Mouse (Mus musculus) kidney, adult 11 months (tissue): Measurements from ENCODE around the gene Kpna2.
A peak's percentile ranks its signal among the peaks of the same experiment; 100 is the strongest.
"Not testable (repeated sequence)": the region's sequence is repeated elsewhere in the genome, so short reads cannot be mapped to it uniquely, and the experiment has no call there.

ENCODE experiments used
- DNase-seq: peaks from one replicate; pipeline ENCODE4 v3.0.0; 2022

Gene Kpna2

DNA sequence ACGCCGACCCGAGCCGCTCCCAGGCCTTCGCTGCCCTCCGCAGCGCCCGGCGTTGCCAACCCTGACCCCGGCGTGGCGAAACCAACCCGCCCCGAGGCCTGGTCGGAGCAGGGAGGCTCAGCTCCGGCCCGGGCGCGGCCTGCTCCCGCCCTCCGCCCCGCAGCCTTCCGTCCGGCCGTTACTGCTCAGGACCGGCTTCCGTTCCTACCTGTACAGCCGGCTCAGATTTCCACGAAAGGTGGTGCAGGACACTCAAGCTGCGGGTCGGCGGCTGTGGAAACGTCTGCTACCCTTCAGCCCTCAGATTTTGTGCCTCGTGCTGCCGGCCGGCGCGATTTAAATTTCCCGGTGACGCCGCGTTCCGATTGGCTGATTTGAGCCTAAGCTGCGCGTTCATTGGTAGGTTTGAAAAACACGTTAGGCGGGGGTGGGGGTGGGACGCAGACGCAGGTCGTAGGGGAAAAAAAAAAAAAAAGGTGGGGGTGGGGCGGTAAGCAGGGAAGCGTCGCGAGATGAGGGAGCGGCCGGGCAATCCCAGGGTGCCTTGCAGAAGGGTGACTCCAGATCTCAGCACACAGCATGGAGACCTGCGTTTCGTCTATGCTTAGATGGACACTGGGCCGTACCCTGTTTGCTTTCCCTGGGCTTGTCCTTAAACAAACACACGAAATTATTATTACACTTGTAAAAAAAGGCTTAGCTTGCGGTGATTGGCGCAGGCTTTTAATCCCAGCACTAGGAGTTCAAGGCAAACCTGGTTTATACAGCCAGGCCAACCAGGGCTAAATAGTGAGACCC lies at the start of gene Kpna2:
Kpna2 (minus strand) TSS at position 391 of the 798 bp plus-strand sequence.
- DNase-seq, result peak; percentile 92

DNA sequence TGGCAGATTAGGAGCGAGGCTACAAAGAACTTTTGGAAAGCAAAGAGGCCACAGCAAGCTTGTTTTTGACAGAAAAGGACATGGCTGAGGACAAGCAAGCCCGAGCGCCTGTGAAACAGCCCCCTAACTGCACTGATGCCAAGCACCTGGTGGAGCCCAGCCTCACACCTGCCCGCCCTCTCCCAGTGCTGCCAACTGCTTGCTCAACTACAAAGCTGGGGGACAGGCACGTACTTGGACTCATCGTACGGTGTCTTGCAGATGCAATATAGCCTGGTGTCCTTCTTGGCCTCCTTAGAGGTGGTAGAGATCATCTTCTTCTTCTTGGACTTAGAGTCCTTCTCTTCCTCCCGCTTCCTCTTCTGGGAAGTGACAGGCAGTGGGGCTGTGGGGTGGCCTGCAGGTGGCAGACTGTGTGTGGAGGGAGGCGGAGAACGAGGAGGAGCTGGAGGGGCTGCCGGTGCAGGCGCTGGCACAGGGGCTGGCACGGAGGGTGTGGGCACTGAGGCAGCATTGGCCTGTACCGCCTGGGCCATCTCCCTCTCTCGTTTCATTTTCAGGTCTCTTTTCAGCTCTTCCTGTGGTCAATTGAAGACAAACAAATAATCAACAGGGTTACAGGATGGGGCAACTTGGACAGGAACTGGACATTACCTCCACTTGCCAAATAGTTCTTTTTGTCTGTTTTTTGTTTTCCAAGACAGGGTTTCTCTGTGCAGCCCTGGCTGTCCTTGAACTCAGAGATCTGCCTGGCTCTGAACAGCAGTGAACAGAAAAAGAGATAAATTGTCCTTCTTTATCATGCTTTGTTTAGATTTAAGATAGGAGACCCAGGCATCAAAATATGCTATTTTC lies 47.7 kb upstream of the Kpna2 start:
- DNase-seq, result no peak

DNA sequence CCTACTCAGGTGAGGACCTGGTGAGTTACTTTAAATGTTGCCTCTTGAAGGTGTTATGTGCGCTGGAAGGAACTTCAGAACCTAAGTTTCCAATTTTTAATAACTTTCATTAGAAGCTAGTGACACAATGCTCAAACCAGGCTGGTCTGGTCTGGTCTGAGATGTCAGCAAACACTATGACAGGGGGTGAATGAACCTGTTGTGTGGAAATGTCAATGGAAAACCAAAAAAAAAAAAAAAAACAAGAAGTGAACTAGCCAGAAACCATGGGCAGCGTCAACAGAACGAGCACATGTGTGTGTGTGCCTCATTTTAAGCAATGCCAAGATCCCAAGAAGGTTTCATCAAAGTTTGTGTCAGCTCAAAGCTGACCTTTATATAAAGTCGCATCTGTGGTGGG lies 46.2 kb upstream of the Kpna2 start:
- DNase-seq, result no peak

DNA sequence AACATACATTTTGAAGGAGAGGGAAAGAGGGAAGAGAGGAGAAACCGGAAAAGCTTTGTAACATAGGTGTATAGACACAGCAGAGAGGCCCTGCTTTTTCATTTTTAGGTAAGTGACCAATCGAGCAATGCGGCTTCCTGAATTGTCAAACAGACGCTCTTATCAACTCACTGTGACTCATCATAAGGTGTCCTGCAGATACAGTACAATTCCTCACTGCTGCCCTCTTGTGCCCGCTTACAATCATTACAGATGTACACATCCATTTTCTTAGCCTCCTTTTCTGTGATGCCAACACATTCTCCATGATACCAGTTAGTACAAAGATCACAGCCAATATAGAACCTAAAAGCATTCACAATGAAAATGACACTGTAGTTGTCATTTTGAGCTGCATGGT lies 45.0 kb upstream of the Kpna2 start:
- no peak for DNase-seq

DNA sequence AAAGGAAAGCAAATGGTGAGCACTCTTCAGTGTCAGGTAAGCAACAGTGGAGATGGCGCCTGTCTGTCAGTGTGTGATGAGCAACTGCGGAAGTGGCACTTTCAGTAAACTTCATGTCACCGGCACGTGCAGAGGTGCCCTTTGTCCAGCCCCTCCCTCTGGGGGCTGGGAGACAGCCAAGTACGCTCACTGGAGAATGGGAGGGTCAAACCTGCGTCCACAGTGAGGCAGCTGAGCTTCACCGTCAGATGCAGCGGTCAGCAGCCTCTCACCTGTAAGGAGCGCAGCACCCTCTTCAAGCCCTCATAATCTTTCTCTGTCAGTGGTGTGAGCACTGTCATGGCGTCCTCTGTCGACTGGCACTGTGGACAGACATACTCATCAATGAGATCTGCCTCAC lies 44.0 kb upstream of the Kpna2 start:
- peak; percentile 47 for DNase-seq

DNA sequence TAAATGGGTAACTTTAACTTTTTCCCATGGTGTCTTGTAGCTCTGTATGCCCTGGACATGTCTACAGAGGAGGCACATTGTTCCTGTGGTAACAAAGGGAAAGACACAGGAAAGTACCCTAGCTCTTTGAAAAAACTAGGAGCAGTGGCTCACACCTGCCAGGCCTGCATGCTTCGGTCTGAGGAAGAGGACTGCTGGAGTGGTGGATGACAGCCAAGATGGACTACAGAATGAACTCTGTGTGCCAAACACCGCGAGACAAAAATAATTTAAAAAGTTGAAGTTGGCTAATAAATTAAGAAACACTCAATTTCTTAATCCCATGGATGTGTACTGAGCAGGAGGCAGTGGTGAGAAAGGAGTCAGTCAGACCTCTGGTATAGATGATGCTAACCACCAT lies 42.1 kb upstream of the Kpna2 start:
- DNase-seq, result no peak

DNA sequence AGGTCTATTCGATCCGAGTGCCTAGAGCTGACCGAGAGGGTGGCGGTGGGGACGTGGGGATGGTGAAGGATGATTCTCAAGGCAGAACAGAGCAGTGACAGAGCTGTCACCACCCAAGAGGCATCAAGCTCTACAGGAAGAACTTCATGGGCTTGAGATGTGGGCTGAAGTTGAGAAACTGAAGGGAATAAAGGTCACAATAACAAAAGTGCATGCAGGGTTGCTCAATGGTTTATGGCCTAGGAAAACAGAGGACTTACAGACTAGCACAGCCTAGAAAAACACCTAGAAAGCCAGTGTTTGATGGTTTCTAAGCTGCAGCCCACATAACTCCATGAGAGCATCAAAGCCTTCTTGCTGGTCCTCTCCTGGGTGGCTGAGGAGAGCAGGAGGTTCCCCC lies 40.1 kb upstream of the Kpna2 start:
- no peak for DNase-seq

DNA sequence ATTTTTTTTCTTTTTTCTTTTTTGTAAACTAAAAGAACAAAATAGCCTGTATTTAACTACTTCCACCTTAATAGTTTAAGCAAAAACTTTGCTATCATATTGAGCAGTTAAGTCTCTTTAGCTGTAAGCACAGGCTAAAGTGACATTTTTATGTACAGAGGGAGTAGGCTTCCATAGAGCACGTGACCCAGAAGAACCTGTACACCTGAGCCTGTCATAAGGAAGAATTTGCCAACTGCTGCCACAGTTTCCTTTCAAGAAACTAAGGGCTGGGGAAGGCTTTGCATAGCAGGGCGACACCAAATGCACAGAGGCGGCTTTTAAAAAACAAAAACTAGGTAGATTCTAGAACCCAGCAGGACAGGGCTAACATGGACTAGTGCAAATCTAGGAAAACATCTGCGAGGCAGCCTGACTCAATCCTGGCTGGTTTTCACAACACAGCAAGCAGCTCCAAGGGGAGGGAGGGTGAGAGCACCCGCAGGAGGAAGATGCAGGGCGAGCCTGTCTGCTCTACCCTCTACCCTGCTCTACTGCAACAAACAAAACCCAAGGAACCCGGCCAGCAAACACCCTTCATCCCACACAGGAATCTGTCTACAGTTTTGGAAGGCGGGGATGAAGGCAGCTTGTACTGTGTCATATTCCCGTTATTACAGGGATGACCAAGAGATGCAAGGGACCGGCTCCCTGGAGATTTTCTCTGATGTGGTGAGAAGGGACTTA lies 34.9 kb upstream of the Kpna2 start:
- no peak for DNase-seq

DNA sequence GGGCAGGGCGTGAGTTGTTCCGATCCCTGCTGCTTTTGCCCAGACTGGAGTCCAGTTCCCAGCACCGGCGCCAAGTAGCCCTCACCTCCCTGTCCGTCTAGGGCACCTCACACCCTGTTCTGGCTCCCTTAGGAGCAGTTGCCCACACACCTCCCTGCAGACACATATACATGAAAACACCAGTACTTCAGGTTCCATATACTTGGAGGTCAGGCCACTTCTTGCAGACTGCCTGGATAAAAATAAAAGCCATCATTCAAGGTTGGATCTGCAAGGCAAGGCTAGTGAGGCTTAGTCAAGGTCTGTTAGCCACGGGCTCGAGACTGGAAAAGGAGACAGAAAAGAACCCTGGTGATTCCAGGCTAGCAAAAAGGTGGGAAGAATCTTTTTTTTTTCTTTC lies 32.3 kb upstream of the Kpna2 start:
- no peak for DNase-seq

DNA sequence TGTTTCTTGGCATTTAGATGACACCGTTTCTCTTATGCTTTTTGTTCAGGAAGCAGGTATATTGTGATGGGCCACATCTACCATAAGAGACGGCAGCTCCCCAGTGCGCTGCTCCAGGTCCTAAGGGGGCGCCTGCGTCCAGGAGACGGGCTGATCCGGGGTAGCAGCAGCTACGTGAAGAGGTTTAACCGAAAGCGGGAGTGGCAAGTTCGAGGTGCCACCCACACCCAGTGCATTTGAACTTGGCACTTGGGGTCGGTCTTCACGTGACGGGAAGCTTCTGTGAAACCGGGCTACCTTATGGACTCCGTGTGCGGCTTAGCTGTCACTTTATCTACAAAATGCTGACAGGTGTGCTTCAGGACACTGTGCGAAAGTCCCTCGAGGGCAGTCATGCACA lies 30.2 kb upstream of the Kpna2 start:
- no peak for DNase-seq

DNA sequence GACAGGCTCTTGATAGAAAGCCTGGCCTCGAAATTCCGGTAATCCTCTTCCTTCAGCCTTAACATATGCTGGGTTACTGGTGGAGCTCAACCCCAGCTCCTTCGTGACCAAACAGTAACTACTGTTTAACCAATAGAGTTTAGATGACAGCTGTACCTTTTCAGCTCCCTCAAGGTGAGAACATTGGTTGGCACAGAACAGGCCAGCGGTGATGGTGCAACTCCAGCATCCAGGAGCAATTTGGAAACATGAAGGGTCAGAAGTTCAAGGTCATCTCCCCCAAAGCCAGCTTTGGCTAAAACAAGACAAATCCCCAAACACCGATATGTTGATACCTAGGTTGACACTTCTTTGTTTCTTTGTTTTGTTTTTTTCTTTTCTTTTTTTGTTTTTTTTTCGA lies 29.4 kb upstream of the Kpna2 start:
- no peak for DNase-seq

DNA sequence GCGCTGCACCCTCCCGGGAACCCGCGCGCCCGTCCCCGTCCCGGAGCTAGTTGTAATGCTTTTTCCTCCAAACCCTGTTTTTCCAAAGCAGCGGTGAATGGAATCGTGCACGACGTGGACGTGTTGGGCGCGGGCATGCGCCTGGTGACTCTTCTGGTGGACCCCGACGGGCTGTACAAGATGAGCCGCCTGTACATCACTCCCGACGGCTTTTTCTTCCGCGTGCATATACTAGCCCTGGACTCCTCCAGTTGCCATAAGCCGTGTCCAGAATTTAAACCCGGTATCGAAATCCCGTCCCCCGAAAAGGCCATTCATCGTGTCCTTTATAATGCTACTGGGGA lies 28.9 kb upstream of the Kpna2 start:
- DNase-seq, result no peak

DNA sequence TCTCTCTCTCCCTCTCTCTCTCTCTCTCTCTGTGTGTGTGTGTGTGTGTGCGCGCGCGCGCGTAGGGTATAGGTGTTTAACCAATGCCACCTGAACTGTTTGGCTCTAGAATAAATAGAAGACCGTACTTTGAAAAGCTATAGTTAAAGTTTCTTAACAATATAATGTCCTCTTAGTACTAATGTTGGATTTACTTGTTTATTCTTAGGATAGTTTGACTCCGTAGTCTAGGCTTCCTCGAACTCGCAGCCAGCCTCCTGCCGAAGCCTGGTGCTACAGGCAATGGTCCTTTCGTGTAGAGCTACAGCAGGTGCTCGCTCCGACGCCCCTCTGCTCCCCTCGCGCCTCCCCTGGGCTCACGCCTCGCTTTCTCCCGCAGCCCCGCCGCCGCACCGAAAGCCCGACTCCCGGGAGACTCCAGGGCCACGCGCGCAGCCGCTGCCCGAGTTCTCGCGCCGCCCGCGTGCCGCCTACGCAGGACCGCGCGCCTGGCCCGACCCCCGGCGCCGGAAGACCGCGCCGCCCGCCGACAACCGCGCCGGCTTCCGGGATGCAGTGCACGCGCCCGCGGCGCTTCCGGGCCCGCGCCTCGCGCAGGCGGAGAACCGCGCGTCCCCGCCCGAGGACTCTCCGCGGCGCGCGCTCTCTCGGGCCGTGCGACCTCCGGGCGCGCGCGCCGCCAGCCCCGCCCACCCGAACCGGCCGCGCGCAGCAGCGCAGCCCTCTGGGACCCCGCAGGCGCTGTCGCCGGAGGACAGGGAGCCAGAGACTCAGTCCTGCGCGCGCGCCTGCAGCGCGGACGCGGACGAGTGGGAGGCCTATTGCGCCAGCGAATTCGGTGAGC lies 28.3 kb upstream of the Kpna2 start:
- peak; percentile 86 for DNase-seq

DNA sequence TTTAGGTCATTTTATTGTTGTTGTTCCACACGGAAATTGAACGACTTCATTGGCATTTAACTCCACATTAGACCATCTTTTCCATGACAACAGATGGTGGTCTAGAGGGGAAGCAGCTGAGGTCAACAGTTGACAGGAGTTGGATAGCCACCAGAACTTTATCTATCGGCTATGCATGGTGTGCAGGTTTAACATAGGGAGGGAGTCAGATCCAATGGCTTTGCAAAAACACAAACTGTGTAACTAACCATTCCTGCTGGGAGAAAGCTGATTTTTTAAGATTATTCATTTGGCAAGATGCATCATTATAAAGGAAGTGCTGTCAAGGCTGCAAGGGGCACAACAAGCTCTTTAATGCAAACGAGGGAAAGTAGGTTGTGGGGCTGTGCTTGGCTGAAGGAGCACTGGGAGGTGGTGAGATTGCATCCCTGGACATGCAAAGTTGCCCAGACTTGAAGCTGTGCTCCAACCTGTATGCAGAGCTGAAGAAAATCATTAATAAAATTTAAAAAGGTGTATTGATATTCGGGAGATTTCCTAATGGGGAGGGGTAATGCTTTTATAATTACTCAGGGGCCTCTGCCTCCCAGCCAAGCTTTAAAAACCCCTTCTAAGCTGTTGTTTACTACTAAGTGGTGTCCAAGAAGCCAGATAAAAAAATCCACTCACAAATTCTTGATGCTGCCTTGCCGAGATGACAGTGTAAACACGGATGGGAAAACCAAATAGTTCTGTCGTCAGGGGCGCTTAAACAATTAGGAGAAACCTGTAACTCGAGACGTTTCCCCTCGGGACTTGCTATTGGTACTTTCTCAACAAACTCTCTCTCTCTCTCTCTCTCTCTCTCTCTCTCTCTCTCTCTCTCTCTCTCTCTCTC lies 27.5 kb upstream of the Kpna2 start:
- DNase-seq, result no peak

DNA sequence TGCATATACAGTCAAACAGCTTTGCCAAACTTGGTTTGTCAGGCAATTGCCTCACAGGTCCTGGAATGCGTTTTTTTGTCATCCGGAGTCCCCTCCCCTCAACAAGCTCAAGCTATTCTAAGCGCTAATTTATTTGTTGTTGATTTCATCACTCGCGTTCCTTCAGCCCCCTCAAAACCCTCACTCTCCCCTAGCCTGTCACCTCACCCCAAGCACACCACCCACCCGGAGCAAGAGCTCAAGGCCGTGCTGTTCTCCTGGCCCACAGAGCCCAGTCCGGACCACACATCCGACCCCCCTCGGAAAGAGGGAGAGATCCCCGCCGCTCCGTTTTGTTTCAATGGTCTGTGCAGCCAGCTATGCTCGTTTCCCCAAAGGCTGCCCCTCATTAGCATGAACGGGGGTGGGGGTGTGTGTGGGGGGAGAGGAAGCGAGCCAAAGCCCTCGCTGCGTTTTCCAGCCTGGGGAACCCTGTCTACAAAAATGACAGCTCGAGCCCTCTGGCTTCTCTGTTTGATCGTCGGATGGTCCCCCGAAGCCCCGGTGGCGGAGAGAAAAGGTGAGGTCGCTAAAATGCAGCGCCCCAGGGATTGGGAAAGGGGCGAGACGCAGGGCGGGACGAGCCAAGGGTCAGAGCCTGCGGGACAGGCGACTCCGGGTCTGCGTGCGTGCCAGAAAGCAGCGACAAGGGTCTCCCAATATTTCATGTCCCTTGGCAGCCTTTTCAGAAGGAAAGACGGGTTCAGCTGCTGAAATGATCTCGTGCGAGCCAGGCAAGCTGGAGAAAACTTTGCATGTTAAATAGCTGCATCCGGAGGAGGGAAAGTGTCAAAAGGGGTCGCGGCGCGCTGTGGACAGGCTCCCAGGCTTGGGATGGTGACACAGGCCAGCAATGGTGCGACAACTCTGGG lies 26.3 kb upstream of the Kpna2 start, which contains the start of gene 1810010H24Rik:
1810010H24Rik (plus strand) TSS at position 271 of the 911 bp plus-strand sequence.
- DNase-seq, result no peak

DNA sequence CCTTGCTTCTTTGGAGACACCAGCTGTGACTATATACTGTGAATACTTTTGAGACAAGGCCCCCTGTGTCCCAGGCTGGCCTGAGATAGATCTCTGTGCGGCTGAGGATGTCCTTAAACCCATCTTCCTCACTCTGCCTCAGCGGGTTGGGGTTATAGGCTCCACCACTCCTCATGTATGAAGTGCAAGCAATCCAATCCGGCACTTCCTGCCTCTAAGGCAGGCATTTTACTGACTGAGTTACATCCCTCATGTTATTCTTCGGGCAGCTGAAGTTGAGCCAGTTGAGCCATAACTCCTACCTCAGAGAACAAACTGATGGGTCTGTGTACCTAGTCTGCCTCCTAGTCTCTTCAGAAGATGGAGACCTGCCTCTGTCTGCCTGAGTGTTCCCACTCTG lies 25.1 kb upstream of the Kpna2 start:
- DNase-seq, result no peak

DNA sequence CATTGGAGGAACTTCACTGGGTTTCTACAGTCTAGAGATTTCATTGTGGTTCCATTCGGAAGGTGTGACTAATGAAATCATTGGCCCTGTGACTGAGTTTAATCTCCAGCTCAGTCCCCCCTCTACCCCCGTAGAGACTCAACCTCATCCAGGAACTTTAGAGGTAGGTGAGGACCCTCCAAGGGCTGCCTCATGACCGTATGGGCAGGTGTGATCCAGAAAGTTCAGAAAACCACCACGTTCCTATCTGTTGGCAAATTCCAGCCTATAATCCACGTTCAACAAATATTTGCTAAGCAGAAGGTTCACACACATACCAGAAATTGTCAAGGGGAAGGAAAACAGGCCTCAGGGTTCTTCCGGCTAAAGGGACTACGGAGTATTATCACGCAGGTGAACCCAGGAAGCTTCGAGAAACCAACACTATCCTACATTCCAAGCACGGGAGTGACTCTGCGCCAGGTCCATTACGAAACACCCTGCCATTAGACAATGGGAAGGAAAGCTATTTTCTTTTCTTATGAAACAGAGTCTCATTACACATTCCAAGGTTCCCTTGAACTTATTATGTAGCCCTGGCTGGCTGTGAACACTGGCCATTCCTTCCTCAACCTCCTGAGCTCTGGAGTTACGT lies 22.8 kb upstream of the Kpna2 start:
- no peak for DNase-seq

DNA sequence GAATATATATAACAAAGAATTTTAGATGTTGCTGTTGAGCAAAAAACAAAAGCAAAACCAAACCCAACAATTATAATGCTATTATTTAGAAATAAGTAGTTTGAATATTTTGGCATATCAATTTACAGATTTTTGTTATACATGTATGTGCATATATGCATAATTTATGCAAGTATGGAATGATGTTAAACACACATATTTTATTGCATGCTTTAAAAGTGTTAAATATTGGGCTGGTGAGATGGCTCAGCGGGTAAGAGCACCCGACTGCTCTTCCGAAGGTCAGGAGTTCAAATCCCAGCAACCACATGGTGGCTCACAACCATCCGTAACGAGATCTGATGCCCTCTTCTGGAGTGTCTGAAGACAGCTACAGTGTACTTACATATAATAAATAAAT lies 20.4 kb upstream of the Kpna2 start:
- DNase-seq, result not testable (repeated sequence)

DNA sequence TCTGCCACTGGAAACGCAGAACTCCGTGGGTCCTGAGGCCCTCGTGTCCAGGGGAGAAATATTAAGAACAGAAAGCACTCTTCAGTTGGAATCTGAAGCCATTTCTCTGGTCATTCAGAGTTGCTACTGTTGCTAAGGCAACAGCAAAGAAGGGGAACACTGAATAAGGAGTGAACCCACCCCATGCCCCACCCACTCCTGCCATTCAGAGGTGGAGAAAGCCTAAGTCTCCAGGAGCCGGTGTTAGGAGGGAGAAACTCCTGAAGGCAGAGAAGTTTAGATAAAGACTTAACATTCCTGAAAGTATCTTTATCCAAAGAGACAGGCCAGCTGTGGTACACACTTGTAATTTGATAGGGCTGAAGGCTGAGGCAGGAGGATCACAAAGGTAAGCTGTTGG lies 20.0 kb upstream of the Kpna2 start:
- DNase-seq, result no peak

DNA sequence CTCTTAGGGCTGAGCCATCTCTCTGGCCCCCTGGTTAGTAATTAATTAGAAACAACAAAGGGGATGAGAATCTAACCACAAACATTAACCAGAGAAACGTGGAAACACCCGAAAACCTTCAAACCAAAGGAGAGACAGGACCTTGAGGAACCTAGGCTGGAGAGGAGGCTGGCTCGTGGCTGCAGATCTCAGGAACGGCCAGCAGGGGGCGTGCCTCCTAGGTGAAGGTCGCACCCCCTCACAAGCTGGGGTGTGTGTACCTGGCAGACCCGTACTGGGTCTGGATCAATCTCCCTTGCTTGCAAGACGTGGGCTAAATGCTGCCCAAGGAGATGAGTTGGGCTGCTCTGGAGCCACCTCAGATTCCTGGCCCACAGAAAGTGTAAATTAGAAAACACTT lies 19.3 kb upstream of the Kpna2 start:
- no peak for DNase-seq
